ENCODE assay signal across 25 mouse cellular contexts in genomic region chr2:154729737-154730136, GRCm38 (mm10). TPM values are rescaled to one million over a fixed set of nuclear protein-coding genes. Genes with fewer than 3 reads are reported as not detected.
DNase-seq lines count a peak whose midpoint lies in the region; ATAC-seq and TF ChIP-seq lines count a peak whose summit lies in the region.
"Had no signal": no experiment of that assay in that cellular context is flagged by ENCODE, and none has a peak within 500 bp of the region (broad histone marks: within the 10 kb centered on the region; RNA-seq: fewer than 3 reads in every experiment).

No protein-coding gene starts in this region.

- H3K9me3 ChIP-seq in kidney, embryonic 16.5 days (ENCODE audit: low read length): no peaks in the 10 kb centered on the region
- no peaks in the 10 kb centered on the region for H3K9me3 ChIP-seq in lung, embryonic 14.5 days (ENCODE audit: low read depth, low read length)
- H3K9me3 ChIP-seq in stomach, embryonic 14.5 days (ENCODE audit: control insufficient read depth, low read depth, low read length): no peaks in the 10 kb centered on the region
- no peaks in the 10 kb centered on the region for H3K9me3 ChIP-seq in stomach, postnatal 0 days (ENCODE audit: control insufficient read depth, low read length)
- H3K9me3 ChIP-seq: embryonic facial prominence, embryonic 10.5 days; forebrain, embryonic 13.5 days; heart, embryonic 12.5 days had no signal

- H3K4me2 ChIP-seq in kidney, embryonic 16.5 days (replicated peaks; ENCODE audit: low read depth, low read length): no peak overlapping the region
- H3K4me2 ChIP-seq in lung, embryonic 14.5 days: no peak overlapping the region
- H3K4me2 ChIP-seq in stomach, embryonic 14.5 days (replicated peaks; ENCODE audit: low read depth, low read length): no peak overlapping the region
- no peak overlapping the region for H3K4me2 ChIP-seq in stomach, postnatal 0 days (replicated peaks; ENCODE audit: low read depth)
- H3K4me2 ChIP-seq: forebrain, embryonic 13.5 days; heart, embryonic 12.5 days had no signal

- WGBS in kidney, embryonic 16.5 days: 37% methylated on average over 3 of the region's 3 CpGs
- WGBS in lung, embryonic 14.5 days: 31% methylated on average over 3 of the region's 3 CpGs
- 40% methylated on average over 3 of the region's 3 CpGs for WGBS in stomach, embryonic 14.5 days
- 37% methylated on average over 3 of the region's 3 CpGs for WGBS in stomach, postnatal 0 days

- ATAC-seq in kidney, embryonic 16.5 days (ENCODE audit: low FRiP score, low TSS enrichment): peak; percentile 50
- ATAC-seq in lung, embryonic 14.5 days (ENCODE audit: insufficient read depth): peak; percentile 57; the same call in 1 of the 2 replicates
- no peak for ATAC-seq in stomach, embryonic 14.5 days (ENCODE audit: insufficient number of reproducible peaks, insufficient read depth, low FRiP score, low read depth)
- ATAC-seq in stomach, postnatal 0 days (ENCODE audit: low FRiP score, low TSS enrichment): no peak
- ATAC-seq: activated CD4-positive, CD25-positive, alpha-beta regulatory T cell, adult 4 months; forebrain, embryonic 13.5 days; forebrain, postnatal 0 days; Patski had no signal

- TF ChIP-seq CTCF in lung, embryonic 14.5 days (IDR thresholded peaks at IDR 0.05; ENCODE audit: low read depth): no peak
- TF ChIP-seq CTCF in stomach, postnatal 0 days (IDR thresholded peaks at IDR 0.05; ENCODE audit: low read depth): no peak

- no peak overlapping the region for H3K9ac ChIP-seq in kidney, embryonic 16.5 days (replicated peaks; ENCODE audit: low read length)
- H3K9ac ChIP-seq in lung, embryonic 14.5 days: no peak overlapping the region
- no peak overlapping the region for H3K9ac ChIP-seq in stomach, embryonic 14.5 days (replicated peaks; ENCODE audit: low read depth, low read length)
- no peak overlapping the region for H3K9ac ChIP-seq in stomach, postnatal 0 days (ENCODE audit: low read length)
- H3K9ac ChIP-seq: forebrain, embryonic 13.5 days; forebrain, postnatal 0 days; heart, embryonic 12.5 days had no signal

- H3K27ac ChIP-seq in kidney, embryonic 16.5 days (ENCODE audit: low read length): no peak overlapping the region
- no peak overlapping the region for H3K27ac ChIP-seq in lung, embryonic 14.5 days (ENCODE audit: low read depth)
- peak overlapping the region; percentile 56; the same call in 1 of the 2 replicates for H3K27ac ChIP-seq in stomach, embryonic 14.5 days (ENCODE audit: low read length)
- no peak overlapping the region for H3K27ac ChIP-seq in stomach, postnatal 0 days (replicated peaks)
- H3K27ac ChIP-seq: embryonic facial prominence, embryonic 10.5 days; forebrain, embryonic 13.5 days; heart, adult 2 months had no signal

- no peaks in the 10 kb centered on the region for H3K36me3 ChIP-seq in kidney, embryonic 16.5 days (ENCODE audit: insufficient read depth, low read length)
- H3K36me3 ChIP-seq in lung, embryonic 14.5 days (ENCODE audit: insufficient read depth): no peaks in the 10 kb centered on the region
- no peaks in the 10 kb centered on the region for H3K36me3 ChIP-seq in stomach, embryonic 14.5 days (ENCODE audit: control insufficient read depth, insufficient read depth, low read length)
- H3K36me3 ChIP-seq in stomach, postnatal 0 days (ENCODE audit: control insufficient read depth, insufficient read depth, low read length): no peaks in the 10 kb centered on the region
- H3K36me3 ChIP-seq: embryonic facial prominence, embryonic 10.5 days; heart, embryonic 12.5 days had no signal

- H3K4me1 ChIP-seq in kidney, embryonic 16.5 days (ENCODE audit: insufficient read depth, low read length): peaks cover 18% of the 10 kb centered on the region
- peaks cover 16% of the 10 kb centered on the region; the same call in 1 of the 2 replicates for H3K4me1 ChIP-seq in lung, embryonic 14.5 days (ENCODE audit: insufficient read depth)
- peaks cover 12% of the 10 kb centered on the region; the same call in 1 of the 2 replicates for H3K4me1 ChIP-seq in stomach, embryonic 14.5 days (ENCODE audit: control insufficient read depth, insufficient read depth, low read length)
- H3K4me1 ChIP-seq in stomach, postnatal 0 days (replicated peaks; ENCODE audit: control insufficient read depth, insufficient read depth): no peaks in the 10 kb centered on the region
- H3K4me1 ChIP-seq: heart, embryonic 12.5 days had no signal

- H3K27me3 ChIP-seq in kidney, embryonic 16.5 days (ENCODE audit: insufficient read depth, low read length): no peaks in the 10 kb centered on the region
- H3K27me3 ChIP-seq in lung, embryonic 14.5 days (ENCODE audit: insufficient read depth, low read length): no peaks in the 10 kb centered on the region
- H3K27me3 ChIP-seq in stomach, embryonic 14.5 days (ENCODE audit: control insufficient read depth, insufficient read depth, low read length): no peaks in the 10 kb centered on the region
- no peaks in the 10 kb centered on the region for H3K27me3 ChIP-seq in stomach, postnatal 0 days (ENCODE audit: control insufficient read depth, insufficient read depth, low read length)
- H3K27me3 ChIP-seq: CH12.LX; forebrain, embryonic 13.5 days; heart, embryonic 12.5 days; Patski had no signal

- no peak for TF ChIP-seq EP300 in stomach, postnatal 0 days (optimal IDR thresholded peaks at IDR 0.05)

- H3K4me3 ChIP-seq in kidney, embryonic 16.5 days (ENCODE audit: low read length): no peak overlapping the region
- H3K4me3 ChIP-seq in lung, embryonic 14.5 days (ENCODE audit: low read depth, low read length): no peak overlapping the region
- no peak overlapping the region for H3K4me3 ChIP-seq in stomach, embryonic 14.5 days (ENCODE audit: low read depth, low read length)
- H3K4me3 ChIP-seq in stomach, postnatal 0 days (ENCODE audit: low read depth, low read length): no peak overlapping the region
- H3K4me3 ChIP-seq: embryonic facial prominence, embryonic 10.5 days; forebrain, embryonic 13.5 days; heart, adult 2 months; heart, embryonic 12.5 days had no signal

- no peak for DNase-seq in kidney, postnatal 36 days
- DNase-seq in lung, embryonic 14.5 days: peak; percentile 60
- no peak for DNase-seq in lung, adult 18-20 months
- DNase-seq in stomach, postnatal 0 days (ENCODE audit: low spot score): no peak
- DNase-seq in adrenal gland, adult (ENCODE audit: inconsistent age in 2 of 2, low spot score in 1 of 2): no peak
- DNase-seq: adrenal gland, adult 2 months; adrenal gland, postnatal 25 days; cerebellum, adult 18-20 months; cerebellum, postnatal 10 days; forebrain, postnatal 0 days; gastrocnemius, postnatal 14 days; heart, adult 2 months; heart, postnatal 36 days had no signal

RNA-seq across cellular contexts. Expression of gene Gm14214, which starts 40.1 kb away (rescaled TPM):
- polyA plus RNA-seq in kidney, embryonic 16.5 days (2015; fragmentation: Nextera tagmentation; extraction: Ambion mirVana): not detected in 2 replicates
- not detected in 2 replicates for polyA plus RNA-seq in lung, embryonic 14.5 days (2014; fragmentation: Nextera tagmentation; extraction: Ambion mirVana)
- polyA plus RNA-seq in stomach, embryonic 14.5 days (2014; fragmentation: Nextera tagmentation; extraction: Ambion mirVana): not detected in 2 replicates
- polyA plus RNA-seq in stomach, postnatal 0 days (2015; fragmentation: Nextera tagmentation; extraction: Ambion mirVana): not detected in 2 replicates
- polyA plus RNA-seq: adrenal gland, adult 2 months; embryonic facial prominence, embryonic 10.5 days; embryonic facial prominence, embryonic 14.5 days; forebrain, embryonic 13.5 days; forebrain, postnatal 0 days; gonadal fat pad, adult 2 months; heart, adult 2 months; heart, embryonic 12.5 days; heart, embryonic 16.5 days; hindbrain, embryonic 11.5 days; Patski had no signal

Comparison
In these comparisons a context has a peak if more than half of its experiments do, and no peak if none do; other contexts are left out.
1. ATAC-seq: peak in kidney, embryonic 16.5 days (single experiment) and lung, embryonic 14.5 days (single experiment); none in stomach, embryonic 14.5 days (single experiment) and stomach, postnatal 0 days (single experiment).